Mouse (Mus musculus): ENCODE data around the gene Edil3. TPM values are rescaled to one million over a fixed set of nuclear protein-coding genes. Genes with fewer than 3 reads are reported as not detected.

Gene Edil3
- polyA plus RNA-seq, 1 experiment: 2.2 TPM

GRCm38 (mm10) chr13:89324282-89324681, 503.0 kb downstream of the Edil3 start:
- peaks cover 3% of the 10 kb centered on the region; the same call in 1 of the 2 replicates for H3K4me1 ChIP-seq (ENCODE audit: control insufficient read depth, insufficient read depth, low read length)
- no peak overlapping the region for H3K27ac ChIP-seq (ENCODE audit: insufficient read depth, low read depth, low read length)
- H3K4me3 ChIP-seq (ENCODE audit: insufficient read depth, low read length): no peak overlapping the region
- TF ChIP-seq CTCF (IDR thresholded peaks at IDR 0.05; ENCODE audit: low read depth, low read length) (no peak), POLR2A (IDR thresholded peaks at IDR 0.05; ENCODE audit: borderline replicate concordance, low read depth, low read length) (no peak)

- Histone ChIP-seq H3K27ac (ENCODE audit: insufficient read depth, low read depth, low read length) (no peak overlapping the region), H3K4me3 (ENCODE audit: insufficient read depth, low read length) (no peak overlapping the region), H3K4me1 (ENCODE audit: control insufficient read depth, insufficient read depth, low read length) (no peaks in the 10 kb centered on the region)
- TF ChIP-seq CTCF (IDR thresholded peaks at IDR 0.05; ENCODE audit: low read depth, low read length): no peak
- TF ChIP-seq POLR2A (IDR thresholded peaks at IDR 0.05; ENCODE audit: borderline replicate concordance, low read depth, low read length): no peak
Measured at GRCm38 (mm10) chr13:89334494-89334893, 513.2 kb downstream of the Edil3 start.

DNA sequence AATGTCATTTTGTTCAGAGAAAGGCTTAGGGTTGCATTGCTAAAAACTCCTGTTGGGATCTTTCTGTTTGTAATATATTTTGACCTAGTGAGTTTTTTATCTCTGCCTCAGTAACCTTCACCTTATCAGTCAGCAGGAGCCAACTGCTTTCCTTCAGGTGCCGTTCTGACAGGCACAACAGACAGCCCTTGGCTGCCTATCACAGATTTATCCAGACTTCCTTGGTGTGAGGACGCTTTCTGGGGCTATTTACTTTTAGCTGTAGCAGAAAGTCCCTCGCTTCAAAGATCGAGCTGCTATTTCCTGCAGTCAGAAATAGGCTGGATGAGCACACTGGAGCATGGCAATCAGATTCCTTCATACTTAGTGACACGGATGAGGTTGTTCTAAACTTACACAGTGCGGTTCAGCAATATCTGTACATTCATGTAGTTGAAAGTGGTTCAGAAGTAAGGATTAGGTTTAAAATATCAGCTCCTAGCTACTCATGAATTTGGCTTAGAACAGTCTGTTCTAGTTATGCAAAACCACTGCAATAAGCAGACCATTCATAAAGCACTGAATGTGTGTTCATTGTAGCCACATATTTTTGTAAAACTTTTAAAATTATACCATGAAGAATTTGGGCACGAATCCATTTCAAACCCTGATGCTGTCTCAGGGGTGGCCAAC, 514.8 kb downstream of the Edil3 start:
- H3K4me3 ChIP-seq (ENCODE audit: insufficient read depth, low read length): no peak overlapping the region
- TF ChIP-seq CTCF (IDR thresholded peaks at IDR 0.05; ENCODE audit: low read depth, low read length) (no peak), POLR2A (IDR thresholded peaks at IDR 0.05; ENCODE audit: borderline replicate concordance, low read depth, low read length) (no peak)

GRCm38 (mm10) chr13:89339055-89339454, 517.8 kb downstream of the Edil3 start:
- no peak overlapping the region for H3K27ac ChIP-seq (ENCODE audit: insufficient read depth, low read depth, low read length)

More for the DNA sequence above, 514.8 kb downstream of the Edil3 start:
- no peaks in the 10 kb centered on the region for H3K4me1 ChIP-seq (ENCODE audit: control insufficient read depth, insufficient read depth, low read length)
- no peak overlapping the region for H3K27ac ChIP-seq (ENCODE audit: insufficient read depth, low read depth, low read length)

DNA sequence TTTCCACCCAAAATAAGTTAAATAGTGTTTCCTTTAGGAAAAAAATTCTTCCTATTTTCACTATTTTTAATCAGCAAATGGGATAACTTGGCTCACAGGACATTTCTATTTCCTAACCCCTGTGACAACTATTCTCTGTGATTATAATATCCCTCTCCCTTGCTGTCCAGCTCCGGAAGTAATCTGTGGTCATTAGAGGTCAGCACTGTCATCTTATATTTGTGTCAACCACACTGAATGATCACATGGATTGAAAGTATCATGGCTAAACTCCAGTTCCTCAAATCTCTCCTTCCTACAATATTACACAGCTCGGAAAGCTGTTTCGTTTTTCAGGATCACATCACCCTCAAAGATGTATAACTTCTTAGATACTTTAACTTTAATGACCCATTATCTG, 518.5 kb downstream of the Edil3 start:
- H3K27ac ChIP-seq (ENCODE audit: insufficient read depth, low read depth, low read length): no peak overlapping the region
- no peaks in the 10 kb centered on the region for H3K4me1 ChIP-seq (ENCODE audit: control insufficient read depth, insufficient read depth, low read length)
- no peak overlapping the region for H3K4me3 ChIP-seq (ENCODE audit: insufficient read depth, low read length)
- TF ChIP-seq POLR2A (IDR thresholded peaks at IDR 0.05; ENCODE audit: borderline replicate concordance, low read depth, low read length) (no peak), CTCF (IDR thresholded peaks at IDR 0.05; ENCODE audit: low read depth, low read length) (no peak)

More at GRCm38 (mm10) chr13:89339055-89339454, 517.8 kb downstream of the Edil3 start:
- H3K4me1 ChIP-seq (ENCODE audit: control insufficient read depth, insufficient read depth, low read length): no peaks in the 10 kb centered on the region
- no peak overlapping the region for H3K4me3 ChIP-seq (ENCODE audit: insufficient read depth, low read length)
- no peak for TF ChIP-seq POLR2A (IDR thresholded peaks at IDR 0.05; ENCODE audit: borderline replicate concordance, low read depth, low read length)
- TF ChIP-seq CTCF (IDR thresholded peaks at IDR 0.05; ENCODE audit: low read depth, low read length): no peak

- TF ChIP-seq CTCF (IDR thresholded peaks at IDR 0.05; ENCODE audit: low read depth, low read length): no peak
- TF ChIP-seq POLR2A (IDR thresholded peaks at IDR 0.05; ENCODE audit: borderline replicate concordance, low read depth, low read length): no peak
- Histone ChIP-seq H3K4me3 (ENCODE audit: insufficient read depth, low read length) (no peak overlapping the region), H3K4me1 (ENCODE audit: control insufficient read depth, insufficient read depth, low read length) (no peaks in the 10 kb centered on the region), H3K27ac (ENCODE audit: insufficient read depth, low read depth, low read length) (no peak overlapping the region)
Measured at GRCm38 (mm10) chr13:89355234-89355633, 534.0 kb downstream of the Edil3 start.

- H3K27ac ChIP-seq (ENCODE audit: insufficient read depth, low read depth, low read length): no peak overlapping the region
- H3K4me1 ChIP-seq (ENCODE audit: control insufficient read depth, insufficient read depth, low read length): no peaks in the 10 kb centered on the region
- no peak overlapping the region for H3K4me3 ChIP-seq (ENCODE audit: insufficient read depth, low read length)
- TF ChIP-seq POLR2A (IDR thresholded peaks at IDR 0.05; ENCODE audit: borderline replicate concordance, low read depth, low read length) (no peak), CTCF (IDR thresholded peaks at IDR 0.05; ENCODE audit: low read depth, low read length) (no peak)
Measured at GRCm38 (mm10) chr13:89358407-89358806, 537.1 kb downstream of the Edil3 start.

GRCm38 (mm10) chr13:89362274-89362673, 541.0 kb downstream of the Edil3 start:
- Histone ChIP-seq H3K4me3 (ENCODE audit: insufficient read depth, low read length) (no peak overlapping the region), H3K27ac (ENCODE audit: insufficient read depth, low read depth, low read length) (no peak overlapping the region), H3K4me1 (ENCODE audit: control insufficient read depth, insufficient read depth, low read length) (no peaks in the 10 kb centered on the region)
- no peak for TF ChIP-seq POLR2A (IDR thresholded peaks at IDR 0.05; ENCODE audit: borderline replicate concordance, low read depth, low read length)
- no peak for TF ChIP-seq CTCF (IDR thresholded peaks at IDR 0.05; ENCODE audit: low read depth, low read length)

GRCm38 (mm10) chr13:89371253-89371652, 550.0 kb downstream of the Edil3 start:
- H3K27ac ChIP-seq (ENCODE audit: insufficient read depth, low read depth, low read length): no peak overlapping the region
- H3K4me1 ChIP-seq (ENCODE audit: control insufficient read depth, insufficient read depth, low read length): no peaks in the 10 kb centered on the region
- H3K4me3 ChIP-seq (ENCODE audit: insufficient read depth, low read length): no peak overlapping the region
- TF ChIP-seq CTCF (IDR thresholded peaks at IDR 0.05; ENCODE audit: low read depth, low read length) (no peak), POLR2A (IDR thresholded peaks at IDR 0.05; ENCODE audit: borderline replicate concordance, low read depth, low read length) (no peak)

- TF ChIP-seq CTCF (IDR thresholded peaks at IDR 0.05; ENCODE audit: low read depth, low read length) (no peak), POLR2A (IDR thresholded peaks at IDR 0.05; ENCODE audit: borderline replicate concordance, low read depth, low read length) (no peak)
- Histone ChIP-seq H3K4me3 (ENCODE audit: insufficient read depth, low read length) (no peak overlapping the region), H3K4me1 (ENCODE audit: control insufficient read depth, insufficient read depth, low read length) (peaks cover 3% of the 10 kb centered on the region), H3K27ac (ENCODE audit: insufficient read depth, low read depth, low read length) (no peak overlapping the region)
Measured at GRCm38 (mm10) chr13:89371656-89372240, 550.5 kb downstream of the Edil3 start.
